Mouse (Mus musculus) T-helper 17 cell (primary cell): ENCODE data around the gene Nop2.

Experiments
- in situ Hi-C, 2 experiments: fragments of 300-600 bp; cut with MboI, MseI; formaldehyde crosslinking; loops; 1 replicate in 1 of 2; 2 replicates in 1 of 2; pipeline ENCODE4 v1.15.1; 2025; ENCODE audit warnings: high pct_unique_total_duplicates in 2 of 2

Nop2 gene

DNA sequence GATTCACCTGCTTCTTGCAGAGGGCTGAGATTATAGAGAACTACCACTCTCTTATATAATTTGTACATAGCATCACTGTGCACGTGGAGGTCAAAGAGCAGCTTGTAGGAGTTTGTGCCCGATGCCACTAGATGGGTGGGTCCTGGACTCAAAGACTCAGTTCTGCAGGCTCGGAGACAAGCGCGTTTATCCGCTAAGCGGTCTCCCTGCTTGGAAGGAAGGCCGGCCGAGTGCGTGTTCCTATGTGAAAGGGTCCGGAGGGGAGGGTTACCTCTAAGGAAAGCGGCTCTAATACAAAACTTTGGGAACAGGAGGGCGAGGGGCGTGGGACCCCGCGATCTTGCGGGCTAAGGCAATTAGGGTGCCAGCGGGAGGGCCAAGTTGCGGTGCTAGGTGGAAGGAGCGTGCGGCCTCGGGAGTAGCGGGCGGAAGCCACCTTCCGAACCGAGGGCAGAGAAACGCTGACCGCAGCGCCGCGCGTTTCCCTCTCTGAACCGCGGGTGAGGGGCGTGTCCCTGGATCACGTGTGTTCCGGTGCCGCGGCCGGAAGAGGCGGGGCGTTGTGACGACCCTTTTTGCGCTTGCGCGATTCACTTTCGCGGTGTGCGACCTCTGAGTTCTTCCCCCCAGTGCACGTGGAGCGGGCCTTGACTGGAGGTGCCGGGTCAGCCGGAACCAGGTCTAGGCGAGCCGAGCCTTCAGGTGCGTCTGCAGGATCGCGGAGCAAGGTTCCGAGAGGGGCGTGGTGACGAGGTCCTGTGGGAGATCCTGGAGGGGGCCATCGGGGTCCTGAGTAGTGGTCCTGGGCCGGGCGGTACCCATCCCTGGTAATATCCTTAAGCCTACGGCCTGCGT lies at the start of gene Nop2:
Nop2 (plus strand) TSS at position 608 of the 855 bp plus-strand sequence.
- in situ Hi-C loops: loop anchor here in 1 of 2 experiments (5.0 kb wide), 1 partner anchor 34 kb away; the partner anchor contains the start of gene Chd4

DNA sequence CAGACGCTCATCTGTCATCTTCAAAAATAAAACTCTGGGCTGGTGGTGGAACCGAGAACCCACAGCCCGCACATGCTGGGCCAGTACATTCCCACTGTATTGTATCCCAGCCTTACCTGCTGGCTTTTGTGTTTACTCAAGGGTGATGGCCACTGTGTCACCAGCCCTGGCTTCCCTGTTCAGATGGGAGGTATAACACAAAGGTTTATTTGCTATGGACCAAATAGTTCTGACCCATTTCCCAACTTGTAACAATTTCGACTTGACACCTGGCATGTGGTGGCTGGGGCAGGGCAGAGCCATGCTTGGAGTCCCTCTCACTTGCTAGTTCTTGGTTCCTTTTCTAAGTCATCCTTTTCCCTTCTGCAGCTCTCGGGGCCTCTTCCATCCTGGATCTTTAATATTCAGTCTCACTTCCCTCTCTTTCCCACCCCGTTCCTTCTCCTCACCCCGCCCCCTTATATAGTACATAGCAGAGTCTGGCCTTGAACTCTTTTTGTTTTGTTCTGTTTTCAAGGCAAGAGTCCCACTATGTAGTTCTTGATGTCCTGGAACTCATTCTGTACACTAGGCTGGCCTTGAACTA lies 48.8 kb upstream of the Nop2 start:
- in situ Hi-C loops: loop anchor here (5.0 kb wide), 1 partner anchor 36 kb away; the partner anchor contains the start of gene Acrbp (in 2 of the 2)

DNA sequence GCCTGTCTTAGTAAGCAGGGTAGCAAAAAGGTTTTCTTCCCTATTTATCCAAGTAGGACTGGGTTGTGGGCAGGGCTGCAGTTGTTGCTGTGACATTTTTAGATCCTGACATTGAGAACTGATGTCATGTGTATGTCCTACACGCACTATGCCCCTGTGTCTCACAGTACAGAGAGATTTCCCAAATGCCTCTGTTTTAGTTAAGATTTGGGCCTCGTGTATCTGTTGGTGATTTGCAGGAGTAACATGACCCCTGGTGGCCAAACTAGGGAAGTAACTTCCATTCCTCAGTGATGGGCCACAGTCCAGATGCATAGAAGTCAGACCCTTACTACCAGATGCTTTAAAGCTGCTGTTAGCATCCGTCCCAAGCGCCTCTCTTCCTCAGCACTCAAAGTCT lies 47.3 kb upstream of the Nop2 start:
- in situ Hi-C loops: loop anchor here (5.0 kb wide), 1 partner anchor 37 kb away; the partner anchor contains the start of gene Acrbp (in 2 of the 2)

DNA sequence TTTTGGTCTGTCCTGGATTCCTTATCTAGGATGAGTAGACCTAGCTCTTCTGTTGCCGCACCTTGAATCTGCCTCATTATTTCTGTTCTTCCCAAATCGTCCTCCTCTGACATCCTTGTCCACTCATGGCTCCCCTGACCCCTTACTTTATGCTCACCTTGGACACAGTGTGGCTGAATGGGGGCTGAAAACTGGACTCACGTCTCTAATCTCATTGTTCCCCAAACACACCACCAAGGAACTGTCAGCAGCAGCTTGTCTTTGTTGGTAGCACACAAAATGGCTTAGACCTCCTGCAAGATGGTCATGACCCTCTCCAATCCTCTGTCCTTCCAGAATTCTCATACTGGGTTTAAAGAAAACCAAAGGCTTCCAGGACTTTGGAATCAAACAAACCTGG lies 43.8 kb upstream of the Nop2 start:
- in situ Hi-C loops: no loop called here

DNA sequence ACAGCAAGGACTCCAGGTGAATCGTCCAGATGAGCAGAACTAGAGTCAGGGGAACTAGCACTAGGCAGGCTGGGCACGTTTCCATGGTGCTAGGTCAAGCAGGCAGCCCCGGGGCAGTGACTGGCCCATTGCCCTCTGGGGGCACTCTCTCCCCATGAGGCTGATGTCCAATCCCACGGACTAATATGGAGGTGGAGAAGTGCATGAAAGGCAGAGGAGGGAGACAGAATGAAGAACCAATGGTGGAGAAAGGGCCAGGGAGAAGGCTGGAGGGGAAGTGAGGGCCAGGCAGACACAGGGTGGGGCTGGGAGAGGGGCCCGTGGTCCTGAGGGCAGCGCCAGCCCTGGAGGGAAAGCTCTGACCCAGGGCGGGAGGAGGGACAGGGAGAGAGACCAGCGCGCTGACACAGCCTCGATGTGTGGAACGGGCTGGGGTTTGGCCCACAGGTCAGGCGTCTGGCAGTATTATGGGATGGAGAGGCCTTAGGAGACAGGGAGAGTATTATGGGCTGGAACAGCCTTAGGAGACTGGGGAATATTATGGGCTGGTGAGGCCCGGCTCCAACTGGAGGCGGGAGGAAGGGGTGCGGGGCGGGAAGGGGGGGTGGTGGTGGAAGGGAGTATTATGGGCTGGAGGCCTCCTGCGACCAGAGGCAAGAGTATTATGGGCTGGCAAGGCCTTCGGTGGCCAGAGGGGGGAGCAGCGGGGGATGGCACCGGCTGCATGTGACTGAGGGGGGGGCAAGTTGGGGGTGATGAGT lies 43.0 kb upstream of the Nop2 start:
- in situ Hi-C loops: no loop called here

DNA sequence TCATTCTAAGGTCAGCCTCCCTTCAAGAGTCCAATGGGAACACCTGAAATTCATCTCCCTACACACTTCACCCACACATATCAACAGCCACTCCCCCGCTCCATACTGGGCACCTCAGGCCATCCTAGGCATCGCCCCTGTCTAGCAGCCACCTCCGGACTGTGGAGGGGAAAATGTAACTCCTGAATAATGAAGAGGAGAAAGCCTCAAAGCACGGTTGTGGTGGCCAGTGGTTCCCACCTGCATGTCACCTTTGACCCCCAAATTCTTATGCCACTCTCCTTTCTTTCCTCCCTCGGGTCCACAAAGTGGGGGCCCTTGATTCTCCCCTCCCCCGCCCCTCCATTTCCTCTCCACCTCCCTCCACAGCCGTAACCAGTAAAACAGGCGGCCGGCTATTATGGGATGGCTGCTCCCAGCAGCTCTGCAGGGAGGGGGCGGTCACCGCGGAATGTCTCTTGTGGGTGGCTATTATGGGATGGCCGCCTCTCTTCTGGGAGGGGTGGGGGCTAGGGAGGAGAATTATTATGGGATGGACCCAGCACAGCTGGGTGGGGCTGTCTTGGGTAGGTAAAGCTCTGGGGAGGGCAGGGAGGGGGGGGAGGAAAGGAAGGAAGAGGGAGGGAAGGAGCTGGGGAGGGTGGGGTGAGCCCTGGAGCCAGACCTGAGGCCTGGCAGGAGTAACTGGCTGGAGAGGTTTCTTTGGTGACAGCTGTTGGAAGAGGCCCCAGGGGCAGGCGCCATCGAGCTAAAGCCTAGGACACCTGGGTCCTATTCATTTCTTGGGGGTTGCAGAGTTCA lies 42.0 kb upstream of the Nop2 start:
- in situ Hi-C loops: no loop called here

DNA sequence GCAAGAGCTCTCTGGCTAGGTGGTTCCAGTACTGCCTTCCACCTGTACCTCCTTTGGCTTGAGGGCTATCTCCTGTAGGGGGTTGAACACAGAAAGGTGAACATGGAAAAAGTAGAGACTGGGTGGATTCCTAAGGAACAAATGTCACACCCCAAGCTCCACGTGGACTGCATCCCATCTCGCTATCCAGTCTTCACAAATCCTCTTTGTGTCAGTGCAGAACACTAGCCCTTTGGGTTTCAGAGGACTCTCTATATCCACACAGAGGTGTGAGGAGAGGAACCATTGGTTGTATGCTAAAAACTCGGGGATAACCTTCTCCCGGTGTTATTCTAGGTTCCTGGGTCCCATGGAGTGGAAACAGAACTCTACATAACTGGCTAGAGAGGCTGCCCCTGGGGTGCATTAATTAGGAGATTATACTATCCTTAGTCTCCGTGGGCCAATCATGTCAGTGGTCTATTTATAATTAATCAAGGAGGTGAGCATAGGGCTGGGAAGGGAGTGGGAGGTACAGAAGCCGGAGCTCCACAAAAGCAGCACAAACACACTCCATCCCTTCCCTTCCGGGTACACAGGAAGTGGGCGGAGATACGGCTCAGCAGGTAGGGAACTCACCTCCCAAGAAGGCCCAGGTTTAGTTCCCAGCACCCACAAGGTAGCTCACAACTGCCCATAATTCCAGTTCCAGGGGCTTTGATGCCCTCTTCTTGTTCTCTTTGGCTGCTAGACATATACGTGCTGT lies 41.2 kb upstream of the Nop2 start:
- in situ Hi-C loops: no loop called here

DNA sequence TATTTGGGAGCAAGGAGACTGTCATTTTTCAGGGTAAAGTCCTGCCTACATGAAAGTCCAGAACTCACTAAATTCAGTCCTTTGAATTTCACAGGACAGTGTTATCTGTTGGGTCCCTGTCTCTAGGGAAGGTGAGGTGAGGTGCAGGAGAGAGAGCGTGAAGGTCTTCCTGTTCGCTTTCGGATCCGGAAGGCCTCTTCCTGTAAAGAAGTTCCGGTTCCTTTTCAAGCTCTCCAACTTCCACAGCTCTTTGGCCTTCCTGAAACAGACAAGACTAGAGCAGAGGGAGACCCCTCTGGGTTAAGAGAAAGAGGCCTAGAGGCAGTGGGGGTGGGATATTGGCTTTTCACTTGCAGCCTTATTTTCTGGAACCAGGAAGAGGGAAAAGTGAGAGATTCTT lies 39.3 kb upstream of the Nop2 start:
- in situ Hi-C loops: no loop called here

DNA sequence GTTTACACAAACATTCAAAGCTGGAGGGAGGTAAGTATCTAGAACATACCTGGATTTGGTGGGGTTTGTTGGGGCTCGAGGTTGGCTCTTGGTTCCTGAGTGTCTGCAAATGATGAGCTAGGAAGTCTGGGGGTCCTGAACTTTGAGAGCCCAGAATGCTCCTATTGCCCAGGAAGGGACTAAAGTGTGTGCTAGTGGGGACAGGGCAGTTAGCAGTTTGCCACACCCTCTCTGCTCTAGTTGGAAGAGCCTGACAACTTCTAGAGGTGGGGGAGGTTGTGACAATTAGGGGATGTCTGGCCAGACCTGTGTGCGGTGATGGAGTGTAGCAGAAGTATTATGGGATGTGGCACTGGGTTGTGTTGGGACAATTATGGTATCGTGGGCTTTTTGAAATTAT lies 36.9 kb upstream of the Nop2 start:
- in situ Hi-C loops: loop anchor here in 1 of 2 experiments (5.0 kb wide), 1 partner anchor 37 kb away; the partner anchor contains the start of gene Nop2

DNA sequence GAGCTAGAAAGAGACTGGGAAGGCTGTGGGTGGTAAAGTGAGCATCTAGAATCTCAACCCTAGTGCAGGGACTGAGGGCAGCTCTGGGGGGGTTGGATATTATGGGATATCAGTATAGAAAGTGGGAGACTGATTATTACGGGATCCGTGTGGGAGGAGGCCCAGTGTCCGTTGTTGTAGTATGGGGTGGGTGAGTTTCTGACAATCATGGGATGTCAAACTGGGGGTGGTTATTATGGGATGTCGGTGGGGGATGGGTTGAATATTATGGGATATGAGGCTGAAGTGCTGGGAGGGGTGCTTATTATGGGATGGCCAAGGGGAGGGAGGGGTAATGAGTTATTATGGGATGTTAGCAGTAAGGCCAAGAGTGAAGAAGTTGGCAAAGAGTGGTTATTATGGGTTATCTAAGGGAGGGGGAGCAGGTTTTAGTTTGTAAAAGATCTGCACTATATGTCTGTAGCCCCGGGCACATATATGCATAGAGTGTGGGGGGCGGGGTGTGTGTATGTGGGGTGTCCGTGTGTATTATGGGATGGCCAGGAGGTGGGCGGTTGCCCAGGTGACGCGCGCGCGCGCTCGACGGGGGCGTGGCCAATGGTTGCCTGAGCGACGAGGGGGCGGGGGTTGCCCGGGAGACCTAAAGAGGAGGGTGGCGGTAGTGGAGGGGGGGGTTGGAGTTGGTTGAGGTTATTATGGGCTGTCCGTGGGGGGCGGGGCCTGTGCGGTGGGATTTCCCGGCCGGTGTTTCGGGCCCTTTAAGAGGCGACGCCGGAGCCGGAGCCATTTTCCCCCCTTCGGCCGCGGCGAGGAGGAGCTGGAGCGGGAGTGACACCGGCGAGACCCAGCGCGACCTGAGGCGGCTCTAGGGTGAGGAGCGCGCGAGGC lies 36.1 kb upstream of the Nop2 start, which contains the start of gene Chd4:
Chd4 (plus strand) TSS at position 591 of the 888 bp plus-strand sequence.
- in situ Hi-C loops: loop anchor here in 1 of 2 experiments (5.0 kb wide), 1 partner anchor 37 kb away; the partner anchor contains the start of gene Nop2

DNA sequence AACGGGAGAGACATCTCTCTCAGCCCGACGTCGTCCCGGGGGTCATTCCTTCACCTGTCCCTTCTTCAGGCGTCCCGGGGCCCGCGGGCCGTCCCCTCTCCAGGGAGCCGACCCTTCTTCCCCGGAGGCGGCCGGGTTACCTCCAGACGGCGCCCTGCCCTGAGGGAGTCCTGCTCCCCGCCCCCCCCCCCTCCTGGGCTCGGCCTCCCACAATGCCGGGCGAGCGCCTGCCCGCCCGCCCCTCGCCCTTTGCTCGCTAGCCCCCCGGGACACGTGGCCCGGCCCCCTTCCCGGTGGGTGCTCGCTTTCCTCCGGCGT lies 35.5 kb upstream of the Nop2 start:
- in situ Hi-C loops: loop anchor here in 1 of 2 experiments (5.0 kb wide), 1 partner anchor 36 kb away; the partner anchor contains the start of gene Nop2

DNA sequence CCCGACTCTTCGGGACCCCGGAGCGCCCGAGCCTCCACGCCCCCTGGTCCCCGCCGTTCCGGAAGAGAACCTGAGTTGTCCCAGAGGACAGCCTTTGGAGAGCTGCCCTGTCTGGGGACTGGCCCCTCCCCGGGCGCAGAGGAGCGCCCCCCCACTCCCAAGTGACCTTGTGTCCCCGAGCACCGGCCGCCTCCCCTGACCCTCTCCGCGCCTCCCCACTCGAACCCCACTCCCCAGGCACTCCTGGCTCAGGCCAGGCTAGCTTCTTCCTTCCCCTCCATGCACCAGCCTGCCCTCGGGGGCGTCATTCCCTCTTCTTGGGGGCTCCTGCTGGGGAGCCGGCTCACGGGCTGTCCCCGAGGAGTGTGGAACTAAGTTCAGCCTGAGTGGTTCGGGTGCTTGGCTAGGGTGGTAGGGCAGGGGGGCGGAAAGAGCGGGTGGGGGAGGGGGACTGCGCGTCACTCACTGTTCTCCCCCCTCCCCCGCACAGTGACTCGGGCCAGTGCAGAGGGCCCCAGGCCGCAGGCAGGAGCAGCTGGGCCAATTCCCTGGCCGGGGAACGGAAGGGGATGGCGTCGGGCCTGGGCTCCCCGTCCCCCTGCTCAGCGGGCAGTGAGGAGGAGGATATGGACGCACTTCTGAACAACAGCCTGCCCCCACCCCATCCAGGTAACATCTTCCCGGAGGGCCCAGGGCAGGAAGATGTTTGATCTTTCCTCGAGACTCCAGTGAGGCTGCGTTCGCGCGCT lies 34.9 kb upstream of the Nop2 start:
- in situ Hi-C loops: loop anchor here in 1 of 2 experiments (5.0 kb wide), 1 partner anchor 36 kb away; the partner anchor contains the start of gene Nop2

DNA sequence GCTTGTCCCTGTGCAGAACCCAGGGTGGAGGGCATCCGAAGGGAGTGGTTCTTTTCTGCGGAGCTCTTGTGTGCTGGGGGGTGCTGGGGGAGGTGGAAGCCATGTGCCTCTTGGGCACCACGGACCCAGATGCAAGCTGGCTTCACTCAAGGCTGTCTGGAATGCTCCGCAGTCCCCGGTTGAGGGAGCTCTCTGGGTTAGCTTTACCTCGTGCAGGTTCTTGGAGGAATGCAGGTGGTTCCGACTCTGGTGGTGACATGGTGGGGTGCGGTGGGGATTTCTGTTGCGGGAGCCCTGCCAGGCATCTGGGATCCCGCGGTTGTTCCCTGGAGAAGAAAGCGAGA lies 34.4 kb upstream of the Nop2 start:
- in situ Hi-C loops: loop anchor here in 1 of 2 experiments (5.0 kb wide), 1 partner anchor 35 kb away; the partner anchor contains the start of gene Nop2

DNA sequence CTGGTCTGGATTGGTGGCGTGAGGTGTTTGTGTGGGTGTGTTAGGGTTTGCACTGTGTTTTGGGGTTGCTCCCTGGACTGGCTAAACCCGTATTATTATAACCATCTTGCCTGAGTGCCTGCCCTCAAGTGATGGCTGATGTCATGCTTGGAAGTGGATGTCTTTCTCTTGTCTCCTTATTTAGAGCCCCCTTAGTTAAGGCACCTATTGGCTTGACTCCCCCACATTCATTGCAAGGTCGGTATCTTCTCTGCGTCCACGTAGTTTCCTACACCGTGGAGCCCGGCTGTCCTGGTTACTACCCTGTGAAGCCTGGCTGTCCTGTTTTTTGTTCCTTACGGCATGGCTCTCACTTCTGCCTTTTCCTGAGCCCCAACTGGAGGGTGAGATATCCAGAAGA lies 33.8 kb upstream of the Nop2 start:
- in situ Hi-C loops: loop anchor here in 1 of 2 experiments (5.0 kb wide), 1 partner anchor 34 kb away; the partner anchor contains the start of gene Nop2

DNA sequence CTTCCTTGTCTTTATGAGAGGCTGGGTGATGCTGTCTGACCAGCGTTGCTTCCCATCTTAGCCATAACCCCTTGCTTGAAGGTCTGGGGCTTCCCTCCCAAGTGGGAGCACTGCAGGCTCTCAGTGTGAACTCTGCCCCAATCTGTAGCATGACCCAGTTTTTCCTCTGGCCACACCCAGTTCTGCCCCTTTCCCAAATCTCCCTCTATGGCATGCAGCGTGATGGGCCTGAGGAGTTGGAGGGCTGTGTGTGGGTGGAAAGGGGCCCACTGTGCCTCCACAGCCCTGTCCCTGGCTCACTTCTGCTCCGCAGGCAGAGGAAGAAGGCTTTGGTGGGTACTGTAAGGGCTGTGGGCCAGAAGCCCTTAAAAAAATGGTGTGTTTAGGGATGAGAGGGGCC lies 33.2 kb upstream of the Nop2 start:
- in situ Hi-C loops: loop anchor here in 1 of 2 experiments (5.0 kb wide), 1 partner anchor 34 kb away; the partner anchor contains the start of gene Nop2

DNA sequence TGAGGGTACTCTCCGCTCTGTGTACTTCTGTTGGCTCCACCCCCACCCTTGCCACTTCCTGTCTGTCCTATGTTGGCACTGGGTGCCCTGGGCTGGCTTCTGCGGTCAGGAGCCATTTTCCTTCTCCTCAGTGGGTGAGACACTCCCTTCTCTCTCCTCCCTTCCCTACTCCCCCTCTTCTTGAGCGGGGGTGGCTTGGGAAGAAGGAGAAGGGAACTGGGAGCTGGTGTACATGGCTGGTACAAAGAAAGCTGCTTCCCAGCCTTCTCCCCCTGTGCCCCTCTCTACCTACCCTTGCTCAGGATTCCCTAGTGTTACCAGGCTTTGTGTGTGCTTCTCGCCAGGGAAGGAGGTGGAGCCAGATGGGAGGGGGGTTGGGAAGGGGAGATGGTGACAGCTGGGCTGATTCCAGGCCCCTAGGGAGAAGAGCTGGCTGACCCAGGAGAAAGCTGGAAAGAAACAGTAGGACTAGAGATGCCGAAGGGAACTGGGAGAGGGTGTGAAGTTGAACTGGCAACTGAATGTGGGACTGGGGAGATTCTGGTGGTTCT lies 32.2 kb upstream of the Nop2 start:
- in situ Hi-C loops: loop anchor here in 1 of 2 experiments (5.0 kb wide), 1 partner anchor 33 kb away; the partner anchor contains the start of gene Nop2

DNA sequence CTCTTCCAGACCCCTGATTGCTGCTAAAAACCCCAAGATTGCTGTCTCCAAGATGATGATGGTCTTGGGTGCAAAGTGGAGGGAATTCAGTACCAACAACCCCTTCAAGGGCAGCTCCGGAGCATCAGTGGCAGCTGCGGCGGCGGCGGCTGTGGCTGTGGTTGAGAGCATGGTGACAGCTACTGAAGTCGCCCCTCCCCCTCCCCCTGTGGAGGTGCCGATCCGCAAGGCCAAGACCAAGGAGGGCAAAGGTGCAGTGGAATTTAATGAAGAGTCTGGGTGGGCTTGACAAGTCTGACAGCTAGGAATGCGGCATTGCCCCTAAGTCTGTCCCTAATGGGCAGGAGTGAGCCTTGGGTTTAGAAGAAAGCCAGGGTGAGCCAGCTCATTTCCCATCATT lies 30.3 kb upstream of the Nop2 start:
- in situ Hi-C loops: no loop called here

DNA sequence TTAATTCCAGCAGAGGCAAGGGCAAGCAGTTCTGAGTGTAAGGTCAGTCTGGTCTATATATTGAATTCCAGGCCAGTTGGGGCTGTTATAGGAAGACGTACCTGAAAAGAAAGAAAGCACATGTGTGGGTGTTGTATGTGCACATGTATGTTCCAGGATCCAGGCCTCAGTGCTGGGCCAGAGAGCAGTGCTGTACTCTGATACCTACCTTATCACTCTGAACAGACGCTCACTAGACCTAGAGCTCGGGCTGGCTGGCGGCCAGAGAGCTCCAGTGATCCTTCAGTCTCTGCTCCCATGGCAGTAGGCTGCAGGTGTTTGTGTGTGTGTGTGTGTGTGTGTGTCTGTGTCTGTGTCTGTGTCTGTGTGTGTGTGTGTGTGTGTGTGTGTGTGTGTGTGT lies 27.5 kb upstream of the Nop2 start:
- in situ Hi-C loops: no loop called here
